Mouse (Mus musculus) ES-E14 (cell line): ENCODE results near the gene Emp1. TPM values are rescaled to one million over a fixed set of nuclear protein-coding genes. Genes with fewer than 3 reads are reported as not detected.

Experiments
- DNase-seq: peaks from one replicate; pipeline ENCODE4 v3.0.0-alpha.2; 2013; ENCODE audit warnings: low read depth, low spot score
- H3K27ac ChIP-seq: 2 replicates; pipeline ENCODE4 v1.5.1; 2012; ENCODE audit warnings: low read depth, mild to moderate bottlenecking, low read length, moderate library complexity, mixed read lengths; ENCODE audit not compliant: poor library complexity, insufficient read depth, severe bottlenecking
- H3K36me3 ChIP-seq: 2 replicates; pipeline ENCODE4 v1.6.1; 2012; ENCODE audit warnings: mild to moderate bottlenecking, low read length, moderate library complexity, mixed read lengths; ENCODE audit not compliant: control insufficient read depth, poor library complexity, insufficient read depth, severe bottlenecking
- H3K4me1 ChIP-seq, 2 experiments: fragments of 150-350 bp in 1 of 2; sonication (generic) in 1 of 2; 2 replicates each; pipeline ENCODE4 v1.6.1; 2012; ENCODE audit warnings: low read length in 2 of 2, mild to moderate bottlenecking in 1 of 2, mixed read lengths in 1 of 2; ENCODE audit not compliant: control insufficient read depth in 2 of 2, insufficient read depth in 2 of 2, poor library complexity in 1 of 2
- H3K4me3 ChIP-seq, 2 experiments: fragments of 150-350 bp in 1 of 2; sonication (generic) in 1 of 2; 2 replicates each; pipeline ENCODE4 v1.5.1; 2012; ENCODE audit warnings: low read length in 2 of 2, low read depth in 1 of 2, mild to moderate bottlenecking in 1 of 2, mixed read lengths in 1 of 2; ENCODE audit not compliant: insufficient read depth in 1 of 2, poor library complexity in 1 of 2, severe bottlenecking in 1 of 2
- H3K9ac ChIP-seq: 2 replicates; pipeline ENCODE4 v1.6.1; 2012; ENCODE audit warnings: low read depth, mild to moderate bottlenecking, low read length, mixed read lengths; ENCODE audit not compliant: poor library complexity, insufficient read depth, severe bottlenecking
- H3K9me3 ChIP-seq: fragments of 150-350 bp; sonication (generic); 2 replicates; pipeline ENCODE4 v1.6.1; 2012; ENCODE audit warnings: low read depth, mild to moderate bottlenecking, low read length; ENCODE audit not compliant: control insufficient read depth, insufficient read depth
- CHD2 ChIP-seq: IDR thresholded peaks from 2 replicates; pipeline ENCODE4 v1.6.1; 2014; ENCODE audit warnings: mild to moderate bottlenecking, low read depth, low read length, inconsistent platforms
- HCFC1 ChIP-seq: IDR thresholded peaks from 2 replicates; pipeline ENCODE4 v1.6.1; 2012; ENCODE audit warnings: low read length, inconsistent platforms, borderline replicate concordance; ENCODE audit not compliant: insufficient read depth
- MAFK ChIP-seq: IDR thresholded peaks from 2 replicates; pipeline ENCODE4 v1.6.1; 2014; ENCODE audit warnings: mild to moderate bottlenecking, low read depth, low read length, inconsistent platforms; ENCODE audit not compliant: insufficient read depth
- ZC3H11A ChIP-seq: IDR thresholded peaks from 2 replicates; pipeline ENCODE4 v1.6.1; 2012; ENCODE audit warnings: low read depth, mild to moderate bottlenecking, inconsistent platforms, low read length, borderline replicate concordance
- ZNF384 ChIP-seq: IDR thresholded peaks from 2 replicates; pipeline ENCODE4 v1.6.1; 2012; ENCODE audit warnings: low read depth, low read length, inconsistent platforms
- in situ Hi-C, 2 experiments: fragments of 600-800 bp; cut with MboI; formaldehyde crosslinking; loops; one replicate each; pipeline ENCODE4 v1.15.1; 2025; ENCODE audit warnings: low sequenced_read_pairs in 2 of 2, inconsistent platforms in 1 of 2; ENCODE audit not compliant: unreplicated experiment in 2 of 2
- total RNA-seq: library from RNA; depleted of rRNA; stranded (reverse); fragments of 300-350 nt; gene quantifications from 2 replicates; pipeline ENCODE4 v1.2.3, GENCODE M21; 2012

Gene Emp1
- total RNA-seq, 1 experiment = 61.3 TPM

DNA sequence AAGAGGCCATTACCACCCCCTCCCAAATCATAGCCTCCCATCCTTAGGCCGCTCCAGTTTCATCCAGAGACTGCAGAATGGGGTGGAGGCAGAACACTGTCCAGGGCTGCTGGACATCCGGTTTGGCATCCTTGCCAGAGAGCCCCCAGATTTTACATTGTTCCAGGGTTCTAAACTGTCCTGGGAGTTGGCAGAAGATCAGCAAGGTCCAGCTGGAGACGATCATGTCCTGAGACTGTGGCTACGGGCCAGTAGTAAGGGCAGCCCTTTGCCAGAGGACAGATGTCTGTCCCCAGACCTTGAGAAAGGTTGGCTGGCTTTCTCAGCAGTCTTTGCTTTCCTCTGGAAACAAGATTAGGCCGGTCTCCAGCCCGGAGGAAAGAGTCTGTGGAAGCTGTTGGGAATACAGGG lies 2.6 kb downstream of the Emp1 start:
- Histone ChIP-seq H3K9me3 (no peaks in the 10 kb centered on the region), H3K27ac (no peak overlapping the region), H3K4me3 (no peak overlapping the region), H3K36me3 (no peaks in the 10 kb centered on the region), H3K9ac (no peak overlapping the region), H3K4me1 (peaks cover 8 to 10% of the 10 kb centered on the region in 2 experiments; a peak in 3 of 4 replicates)
- in situ Hi-C loops = no loop called here
- TF ChIP-seq ZNF384 (no peak), MAFK (no peak), CHD2 (no peak), ZC3H11A (no peak), HCFC1 (no peak)
- no peak for DNase-seq

DNA sequence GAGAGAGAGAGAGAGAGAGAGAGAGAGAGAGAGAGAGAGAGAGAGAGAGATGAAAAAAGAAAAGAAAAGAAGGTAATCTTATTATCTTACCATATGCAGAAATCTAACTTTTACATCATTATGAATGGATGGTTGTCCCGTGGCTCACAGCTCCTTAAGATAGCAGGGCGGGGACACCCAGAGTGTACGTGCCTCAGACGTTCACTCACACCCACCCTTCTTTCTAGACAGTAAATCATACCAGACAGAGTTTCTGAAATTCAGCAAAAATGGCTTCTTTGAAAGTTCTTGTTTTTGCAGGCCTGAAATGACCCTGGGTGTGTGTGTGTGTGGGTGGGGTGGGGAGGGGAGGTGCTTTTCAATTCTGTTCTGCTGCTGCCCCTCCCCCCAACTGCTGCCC lies 3.3 kb downstream of the Emp1 start:
- Histone ChIP-seq H3K27ac (no peak overlapping the region), H3K9me3 (no peaks in the 10 kb centered on the region), H3K4me3 (no peak overlapping the region), H3K4me1 (peaks cover 7 to 8% of the 10 kb centered on the region in 2 experiments; a peak in 3 of 4 replicates), H3K9ac (no peak overlapping the region), H3K36me3 (no peaks in the 10 kb centered on the region)
- in situ Hi-C loops = no loop called here
- no peak for DNase-seq
- no peak for TF ChIP-seq ZNF384
- no peak for TF ChIP-seq ZC3H11A
- no peak for TF ChIP-seq MAFK
- TF ChIP-seq HCFC1 = no peak
- TF ChIP-seq CHD2 = no peak

DNA sequence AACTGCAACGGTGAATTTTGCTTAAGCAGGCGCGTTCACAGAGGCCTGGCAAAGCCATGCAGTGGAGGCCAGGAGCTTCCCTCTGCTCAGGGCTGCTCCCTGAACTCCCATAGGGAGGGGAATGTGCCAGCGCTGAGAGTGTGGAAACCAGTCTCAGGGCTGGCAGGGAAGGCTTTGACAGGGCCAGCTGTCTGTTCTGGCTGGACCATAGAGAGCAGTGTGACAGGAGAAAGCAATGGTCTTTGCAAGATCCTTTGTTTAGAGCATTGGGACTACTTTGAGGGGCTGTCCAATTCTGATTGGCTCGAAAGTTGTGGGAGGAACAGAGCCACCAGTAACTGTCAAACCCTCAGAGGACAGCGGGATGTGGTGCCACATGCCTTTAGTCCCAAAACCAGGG lies 5.9 kb downstream of the Emp1 start:
- no peaks in the 10 kb centered on the region for H3K9me3 ChIP-seq
- no peak for DNase-seq
- H3K9ac ChIP-seq = no peak overlapping the region
- in situ Hi-C loops = no loop called here
- H3K27ac ChIP-seq = no peak overlapping the region
- no peaks in the 10 kb centered on the region for H3K36me3 ChIP-seq
- peaks cover 6 to 7% of the 10 kb centered on the region in 2 experiments; a peak in 3 of 4 replicates for H3K4me1 ChIP-seq
- no peak overlapping the region for H3K4me3 ChIP-seq
- no peak for TF ChIP-seq ZC3H11A
- TF ChIP-seq ZNF384 = no peak
- TF ChIP-seq CHD2 = no peak
- no peak for TF ChIP-seq HCFC1
- no peak for TF ChIP-seq MAFK

DNA sequence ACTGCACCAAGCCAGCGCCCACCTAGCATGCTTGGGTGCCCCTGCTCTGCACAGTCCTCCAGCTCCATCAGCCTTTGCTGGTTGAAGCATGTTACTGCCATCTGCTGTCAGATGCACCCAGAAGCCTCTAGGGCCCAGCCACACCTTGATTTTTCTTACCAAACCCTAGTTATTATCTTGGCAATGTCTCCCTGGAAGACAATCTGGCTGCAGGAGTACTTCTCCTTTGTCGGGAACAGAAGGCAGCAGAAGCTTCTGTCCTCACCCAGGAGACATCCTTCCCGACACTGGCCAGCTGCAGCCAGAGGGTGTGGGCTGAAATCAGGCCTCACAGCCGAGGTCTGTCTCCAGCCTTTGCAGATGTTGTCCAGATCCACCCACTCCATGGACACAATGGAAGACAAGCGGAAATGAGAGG lies 7.2 kb downstream of the Emp1 start:
- H3K4me1 ChIP-seq = peaks cover 0 to 7% of the 10 kb centered on the region in 2 experiments; a peak in 2 of 4 replicates
- H3K4me3 ChIP-seq = no peak overlapping the region
- H3K36me3 ChIP-seq = no peaks in the 10 kb centered on the region
- DNase-seq = no peak
- H3K27ac ChIP-seq = no peak overlapping the region
- in situ Hi-C loops = no loop called here
- 0 out of 2 replicates have a peak overlapping the region, but pooled peaks have one; percentile 18 for H3K9ac ChIP-seq
- TF ChIP-seq MAFK (no peak), ZC3H11A (no peak), ZNF384 (no peak), HCFC1 (no peak), CHD2 (no peak)
- H3K9me3 ChIP-seq = no peaks in the 10 kb centered on the region

DNA sequence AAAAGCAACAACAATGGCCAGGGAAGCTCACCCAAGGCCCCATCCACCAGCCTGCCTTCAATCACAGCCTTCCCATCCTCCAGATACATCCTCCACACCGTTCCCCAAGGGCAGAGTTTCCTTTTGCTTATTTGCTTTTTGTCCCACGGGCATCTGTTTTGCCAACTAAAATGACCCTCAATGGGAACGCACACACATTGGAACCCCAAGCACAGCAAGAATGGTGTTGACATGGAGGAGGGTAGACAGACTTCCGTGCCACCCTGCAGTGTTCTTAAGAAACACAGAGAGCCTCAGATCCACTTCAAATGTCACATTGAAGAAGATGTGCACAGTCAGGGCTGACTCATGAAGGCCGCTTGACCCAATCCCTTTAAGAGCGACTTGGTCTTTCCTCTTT lies 8.6 kb downstream of the Emp1 start:
- Histone ChIP-seq H3K9ac (no peak overlapping the region), H3K9me3 (no peaks in the 10 kb centered on the region), H3K4me1 (peaks cover 0 to 4% of the 10 kb centered on the region in 2 experiments; a peak in 2 of 4 replicates), H3K4me3 (no peak overlapping the region), H3K27ac (no peak overlapping the region), H3K36me3 (no peaks in the 10 kb centered on the region)
- in situ Hi-C loops = no loop called here
- TF ChIP-seq ZC3H11A (no peak), CHD2 (no peak), HCFC1 (no peak), MAFK (no peak), ZNF384 (no peak)
- no peak for DNase-seq
